Mouse (Mus musculus): ENCODE results near the gene 4930590J08Rik.

DNA sequence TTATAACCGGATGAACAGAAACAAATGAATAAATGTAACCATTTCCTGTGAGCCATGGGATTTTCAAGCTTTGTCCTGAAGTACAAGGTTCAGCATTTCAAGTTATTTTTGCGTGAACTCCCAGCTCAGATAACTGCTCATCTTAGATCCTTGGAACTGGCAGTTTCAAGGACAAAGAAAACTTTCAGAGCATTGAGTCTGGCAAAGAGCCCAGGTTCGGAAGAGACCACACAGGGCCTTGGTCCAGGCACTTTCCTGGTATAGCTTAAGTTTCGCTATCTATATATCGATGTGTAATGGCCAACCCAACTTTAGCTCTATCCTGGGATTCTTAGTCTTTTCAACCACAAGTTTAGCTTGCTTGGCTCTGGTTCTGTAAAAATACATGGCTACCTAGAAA is 28.6 kb downstream of the 4930590J08Rik start:
- TF ChIP-seq CTCF (IDR thresholded peaks at IDR 0.05; ENCODE audit: extremely low read depth, insufficient read length, insufficient replicate concordance, low read depth, low read length) (no peak), POLR2A (IDR thresholded peaks at IDR 0.05; ENCODE audit: low read depth, low read length) (no peak)

Measured in small intestine, adult 2 months (tissue).